Mouse (Mus musculus) neural tube, embryonic 12.5 days (tissue): ENCODE measurements around the gene Pus1. TPM values are rescaled to one million over a fixed set of nuclear protein-coding genes. Genes with fewer than 3 reads are reported as not detected.
A peak's percentile ranks its signal among the peaks of the same experiment; 100 is the strongest.

Experiments
- ATAC-seq: fragments of 200-750 bp; cut with Nextera tagmentation; 2 replicates; pipeline ENCODE4 v1.8.0; 2017; ENCODE audit warnings: low read depth, mild to moderate bottlenecking, moderate TSS enrichment, moderate library complexity; ENCODE audit not compliant: low FRiP score
- H3K27ac ChIP-seq: fragments of 300-500 bp; sonication (generic); 2 replicates; pipeline ENCODE4 v1.5.1; 2016
- H3K27me3 ChIP-seq: fragments of 300-500 bp; sonication (generic); replicated peaks from 2 replicates; pipeline ENCODE4 v1.6.1; 2016; ENCODE audit warnings: mild to moderate bottlenecking
- H3K36me3 ChIP-seq: fragments of 300-500 bp; sonication (generic); 2 replicates; pipeline ENCODE4 v1.6.1; 2016; ENCODE audit warnings: mild to moderate bottlenecking
- H3K4me1 ChIP-seq: fragments of 300-500 bp; sonication (generic); 2 replicates; pipeline ENCODE4 v1.6.1; 2016
- H3K4me2 ChIP-seq: fragments of 300-500 bp; sonication (generic); replicated peaks from 2 replicates; pipeline ENCODE4 v1.6.1; 2016; ENCODE audit warnings: mild to moderate bottlenecking
- H3K4me3 ChIP-seq: fragments of 300-500 bp; sonication (generic); 2 replicates; pipeline ENCODE4 v1.5.1; 2016
- H3K9ac ChIP-seq: fragments of 300-500 bp; sonication (generic); 2 replicates; pipeline ENCODE4 v1.6.1; 2016; ENCODE audit warnings: mild to moderate bottlenecking
- H3K9me3 ChIP-seq: fragments of 300-500 bp; sonication (generic); 2 replicates; pipeline ENCODE4 v1.6.1; 2016; ENCODE audit warnings: mild to moderate bottlenecking
- WGBS: fragments of 180-500 bp; shearing (Covaris S2); methylation state at CpG from one replicate; pipeline ENCODE4 v1.1.7; 2016; 5-methylcytosine and 5-hydroxymethylcytosine counted together
- polyA plus RNA-seq: library from polyadenylated mRNA; unstranded; fragments of >200 nt; fragmentation: Nextera tagmentation; extraction: Ambion mirVana; gene quantifications from 2 replicates; pipeline ENCODE4 v1.2.1, GENCODE M21; 2016

Pus1 gene
- polyA plus RNA-seq, 1 experiment from 2014 or later: 26.5 TPM

DNA sequence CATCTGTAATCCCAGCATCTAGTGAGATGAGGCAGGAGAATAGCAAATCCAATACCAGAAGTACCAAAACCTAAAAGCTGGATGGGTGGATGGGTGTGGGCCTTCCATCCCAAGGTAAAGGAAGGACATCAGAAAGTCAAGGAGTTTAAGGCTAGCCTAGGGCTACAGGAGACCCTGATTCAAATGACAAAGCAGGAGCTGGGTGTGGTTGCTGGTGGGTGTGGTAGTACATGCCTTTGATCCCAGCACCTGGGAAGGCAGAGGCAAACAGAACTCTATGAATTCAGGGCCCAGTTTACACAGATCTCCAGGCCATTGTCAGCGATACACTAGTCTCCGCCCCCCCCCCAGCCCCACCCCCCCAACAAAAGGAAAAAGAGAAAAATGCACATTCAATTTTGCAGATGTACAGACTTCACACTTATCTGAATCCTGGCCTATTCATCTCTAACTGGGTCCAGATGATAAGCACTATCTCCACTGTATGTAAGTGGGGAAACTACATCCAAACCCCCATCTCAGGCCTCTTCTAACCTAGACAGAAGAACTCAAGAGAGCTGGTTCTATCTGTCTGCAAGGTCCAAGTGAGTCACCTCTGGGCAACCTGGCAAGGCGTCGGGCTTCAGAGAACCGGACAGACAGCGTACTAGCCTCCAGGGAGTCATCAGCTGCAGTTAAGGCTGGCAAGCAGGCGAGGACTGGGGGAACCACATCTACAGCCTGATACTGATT is 23.7 kb upstream of the Pus1 start:
- Histone ChIP-seq H3K36me3 (peaks cover 40% of the 10 kb centered on the region), H3K9ac (no peak overlapping the region), H3K27ac (no peak overlapping the region), H3K9me3 (no peaks in the 10 kb centered on the region), H3K27me3 (no peaks in the 10 kb centered on the region), H3K4me2 (no peak overlapping the region), H3K4me1 (peaks cover 32% of the 10 kb centered on the region), H3K4me3 (no peak overlapping the region)
- ATAC-seq: no peak
- WGBS: 87% methylated on average over 7 of the region's 7 CpGs

DNA sequence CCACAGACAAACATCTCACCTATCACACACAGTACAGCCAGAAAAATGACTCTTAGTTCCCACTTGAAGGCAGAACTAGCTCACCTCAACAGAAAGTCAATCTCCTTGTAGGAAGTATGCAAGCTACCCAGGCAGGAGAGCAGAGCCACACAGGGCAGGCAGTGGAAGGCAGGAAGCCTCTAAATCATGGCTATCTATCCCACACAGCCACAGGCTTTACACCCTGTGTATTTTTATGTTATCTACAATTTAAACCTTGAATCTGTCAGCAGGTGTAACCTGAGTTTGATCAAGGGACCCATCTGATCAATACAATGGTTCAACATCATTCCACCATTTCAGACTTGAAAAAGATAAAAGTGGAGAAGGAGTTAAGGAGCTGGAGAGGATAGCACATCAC is 22.4 kb upstream of the Pus1 start:
- Histone ChIP-seq H3K9ac (no peak overlapping the region), H3K27me3 (no peaks in the 10 kb centered on the region), H3K4me2 (no peak overlapping the region), H3K36me3 (peaks cover 52% of the 10 kb centered on the region), H3K4me3 (no peak overlapping the region), H3K4me1 (peaks cover 18% of the 10 kb centered on the region), H3K27ac (no peak overlapping the region), H3K9me3 (no peaks in the 10 kb centered on the region)
- ATAC-seq: no peak

- 92% methylated on average over 4 of the region's 4 CpGs for WGBS
- no peaks in the 10 kb centered on the region for H3K27me3 ChIP-seq
- H3K4me1 ChIP-seq: peaks cover 12% of the 10 kb centered on the region
- no peak overlapping the region for H3K4me3 ChIP-seq
- no peak for ATAC-seq
- no peak overlapping the region for H3K9ac ChIP-seq
- H3K9me3 ChIP-seq: no peaks in the 10 kb centered on the region
- no peak overlapping the region for H3K27ac ChIP-seq
- no peak overlapping the region for H3K4me2 ChIP-seq
- peaks cover 55% of the 10 kb centered on the region for H3K36me3 ChIP-seq
Observed at GRCm38 (mm10) chr5:110802186-110802585, 21.7 kb upstream of the Pus1 start.

DNA sequence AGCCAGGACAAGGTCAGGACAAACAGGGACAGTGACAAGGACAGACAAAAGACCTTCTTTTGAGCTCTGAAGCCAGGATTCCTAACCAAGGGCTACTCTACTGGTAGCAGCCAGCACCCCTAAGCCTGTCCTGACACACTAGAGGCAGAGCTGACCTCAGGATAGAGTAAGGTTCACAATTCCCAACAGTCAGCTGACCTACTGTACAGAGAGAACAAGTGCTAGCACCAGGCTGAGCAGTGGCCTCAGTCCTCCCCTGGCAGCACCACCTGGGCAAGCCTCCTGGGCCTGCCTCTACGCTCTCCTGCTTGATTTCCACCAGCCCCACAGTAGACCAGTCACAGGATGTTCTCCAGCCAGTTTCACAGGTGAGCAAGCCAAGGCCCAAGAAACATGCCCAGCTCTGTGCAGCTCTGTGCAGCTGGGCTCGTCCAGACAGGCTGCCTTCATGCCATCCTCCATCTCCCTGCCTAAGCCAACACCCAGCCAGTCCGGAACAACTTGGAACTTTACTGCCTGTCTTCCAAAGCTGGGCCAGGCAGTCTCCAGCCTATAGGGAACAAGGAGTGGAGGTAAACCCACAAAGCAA is 20.7 kb upstream of the Pus1 start:
- Histone ChIP-seq H3K4me3 (no peak overlapping the region), H3K27ac (no peak overlapping the region), H3K9me3 (no peaks in the 10 kb centered on the region), H3K36me3 (peaks cover 65% of the 10 kb centered on the region), H3K9ac (no peak overlapping the region), H3K4me1 (peaks cover 1% of the 10 kb centered on the region; the same call in 1 of the 2 replicates), H3K4me2 (no peak overlapping the region), H3K27me3 (no peaks in the 10 kb centered on the region)
- ATAC-seq: no peak
- 76% methylated on average over 3 of the region's 3 CpGs for WGBS

DNA sequence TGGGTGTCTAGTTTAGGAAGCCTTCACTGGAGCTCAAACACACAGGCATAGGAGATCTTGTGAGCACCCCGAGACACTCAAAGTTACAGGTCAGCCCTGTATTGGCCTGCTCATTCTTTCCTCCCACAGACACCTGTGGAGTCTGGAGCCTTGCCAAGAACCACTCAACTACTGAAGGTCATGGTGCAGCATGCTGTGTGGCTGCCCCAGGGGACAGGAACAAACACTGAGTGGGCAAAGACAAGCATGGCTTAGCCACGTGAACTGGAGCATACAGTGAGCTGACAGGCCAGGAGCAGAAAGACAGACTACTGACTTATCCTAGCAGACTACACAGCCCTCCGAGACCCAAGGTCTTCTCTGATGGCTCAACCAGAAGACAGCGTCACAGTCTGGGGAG is 17.2 kb upstream of the Pus1 start:
- Histone ChIP-seq H3K27ac (no peak overlapping the region), H3K9me3 (no peaks in the 10 kb centered on the region), H3K4me1 (no peaks in the 10 kb centered on the region), H3K4me3 (no peak overlapping the region), H3K36me3 (peaks cover 92% of the 10 kb centered on the region), H3K27me3 (no peaks in the 10 kb centered on the region), H3K9ac (no peak overlapping the region), H3K4me2 (no peak overlapping the region)
- 80% methylated on average over 4 of the region's 4 CpGs for WGBS
- ATAC-seq: no peak

- Histone ChIP-seq H3K4me1 (no peaks in the 10 kb centered on the region), H3K36me3 (peaks cover 96% of the 10 kb centered on the region), H3K27ac (no peak overlapping the region), H3K4me3 (no peak overlapping the region), H3K9ac (no peak overlapping the region), H3K27me3 (no peaks in the 10 kb centered on the region), H3K4me2 (no peak overlapping the region), H3K9me3 (no peaks in the 10 kb centered on the region)
- 94% methylated on average over 7 of the region's 7 CpGs for WGBS
- ATAC-seq: no peak
Observed at GRCm38 (mm10) chr5:110794363-110794762, 13.9 kb upstream of the Pus1 start.

GRCm38 (mm10) chr5:110788684-110789083 is 8.2 kb upstream of the Pus1 start:
- peaks cover 89% of the 10 kb centered on the region for H3K36me3 ChIP-seq
- H3K9ac ChIP-seq: no peak overlapping the region
- no peak overlapping the region for H3K4me3 ChIP-seq
- no peaks in the 10 kb centered on the region for H3K4me1 ChIP-seq
- H3K9me3 ChIP-seq: no peaks in the 10 kb centered on the region
- no peaks in the 10 kb centered on the region for H3K27me3 ChIP-seq
- WGBS: 68% methylated on average over 5 of the region's 5 CpGs
- no peak overlapping the region for H3K4me2 ChIP-seq
- 0 out of 2 replicates have a peak, but pooled peaks have one; percentile 8 for ATAC-seq
- H3K27ac ChIP-seq: no peak overlapping the region

GRCm38 (mm10) chr5:110786081-110786835 is 5.8 kb upstream of the Pus1 start:
- Histone ChIP-seq H3K4me2 (no peak overlapping the region), H3K27ac (no peak overlapping the region), H3K36me3 (peaks cover 65% of the 10 kb centered on the region), H3K4me1 (no peaks in the 10 kb centered on the region), H3K9ac (0 out of 2 replicates have a peak overlapping the region, but pooled peaks have one; percentile 6), H3K4me3 (no peak overlapping the region), H3K9me3 (no peaks in the 10 kb centered on the region), H3K27me3 (no peaks in the 10 kb centered on the region)
- WGBS: 87% methylated on average over 11 of the region's 11 CpGs
- ATAC-seq: no peak

GRCm38 (mm10) chr5:110783150-110783549 is 2.7 kb upstream of the Pus1 start:
- Histone ChIP-seq H3K9ac (no peak overlapping the region), H3K9me3 (no peaks in the 10 kb centered on the region), H3K4me3 (no peak overlapping the region), H3K4me1 (peaks cover 11% of the 10 kb centered on the region), H3K27ac (no peak overlapping the region), H3K27me3 (no peaks in the 10 kb centered on the region), H3K4me2 (no peak overlapping the region), H3K36me3 (peaks cover 37% of the 10 kb centered on the region)
- ATAC-seq: no peak
- 75% methylated on average over 8 of the region's 8 CpGs for WGBS

DNA sequence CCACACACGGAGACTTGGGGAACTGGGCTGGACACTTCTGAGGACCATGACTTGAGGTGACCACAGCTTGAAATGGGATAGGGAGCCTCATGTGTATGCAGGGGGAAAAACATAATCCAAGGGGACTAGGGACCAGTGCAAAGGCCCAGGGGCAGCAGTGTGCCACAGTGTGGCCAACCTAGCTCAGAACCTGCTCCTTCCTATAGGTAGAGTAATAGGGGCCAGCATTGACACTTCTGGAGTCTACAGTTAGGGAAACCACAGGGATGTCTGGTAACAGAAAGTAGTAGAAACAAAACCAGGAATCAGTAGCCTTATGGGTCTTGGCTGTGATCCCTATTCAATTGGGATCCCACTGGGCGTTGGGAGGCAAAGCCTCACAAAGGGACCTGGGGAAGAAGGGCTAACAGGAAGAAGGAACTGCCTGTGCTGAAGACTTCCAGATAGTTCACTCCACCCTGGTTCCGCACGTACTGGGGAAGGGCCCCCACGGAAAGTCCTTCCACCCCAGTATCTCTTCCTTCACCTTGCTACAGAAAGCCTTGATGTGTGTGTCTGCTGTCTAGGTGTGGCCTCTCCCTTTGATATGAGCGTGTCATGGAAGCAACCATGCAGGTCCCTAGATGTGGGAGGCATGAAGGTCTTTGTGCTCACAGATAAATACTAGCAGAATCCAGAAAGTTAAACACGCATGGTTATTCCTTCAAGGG is 1.2 kb upstream of the Pus1 start:
- no peak for ATAC-seq
- Histone ChIP-seq H3K27me3 (no peaks in the 10 kb centered on the region), H3K27ac (no peak overlapping the region), H3K9ac (no peak overlapping the region), H3K4me3 (no peak overlapping the region), H3K4me1 (peaks cover 11% of the 10 kb centered on the region), H3K9me3 (no peaks in the 10 kb centered on the region), H3K4me2 (no peak overlapping the region), H3K36me3 (peaks cover 35% of the 10 kb centered on the region)
- 88% methylated on average over 7 of the region's 7 CpGs for WGBS

DNA sequence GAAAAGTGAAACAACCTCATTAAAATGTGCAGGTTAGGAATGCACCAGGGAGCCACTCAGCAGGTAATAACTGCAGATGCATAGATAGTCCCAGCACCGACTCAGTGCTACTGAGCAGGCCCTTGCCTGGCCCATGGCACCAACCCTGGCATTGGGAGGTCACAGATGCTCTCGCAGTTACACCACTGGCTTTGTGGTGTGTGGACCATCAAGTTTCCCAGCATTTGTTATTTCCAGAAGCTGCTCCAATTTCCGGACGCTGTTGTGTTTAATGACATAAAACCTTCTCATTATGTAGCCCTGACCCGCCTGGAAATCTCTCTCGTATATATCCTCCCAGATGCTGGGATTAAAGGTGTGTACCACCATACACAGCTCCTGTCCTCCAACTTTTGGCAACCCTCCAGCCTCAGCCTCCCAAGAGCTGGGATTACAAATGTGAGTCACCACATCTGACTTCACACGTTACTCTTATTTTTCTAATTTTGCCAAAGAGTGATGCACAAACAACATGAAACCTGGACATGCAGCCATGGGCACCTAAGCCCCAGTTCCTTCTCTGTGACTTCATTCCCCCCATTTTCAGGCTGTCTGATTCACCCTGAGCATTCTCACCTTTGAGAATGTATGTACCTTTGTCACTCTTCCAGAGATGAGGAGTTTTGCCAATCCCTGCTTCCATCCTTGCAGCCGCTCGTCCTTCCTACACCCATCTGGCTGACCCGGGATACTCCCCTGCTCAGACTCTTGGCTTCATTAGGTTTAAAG is 486 bp upstream of the Pus1 start:
- H3K27ac ChIP-seq: no peak overlapping the region
- H3K36me3 ChIP-seq: peaks cover 34% of the 10 kb centered on the region
- H3K4me2 ChIP-seq: peak overlapping the region; percentile 99
- H3K27me3 ChIP-seq: no peaks in the 10 kb centered on the region
- H3K4me1 ChIP-seq: peaks cover 11% of the 10 kb centered on the region
- peak overlapping the region; percentile 68 for H3K4me3 ChIP-seq
- peak overlapping the region; percentile 84 for H3K9ac ChIP-seq
- peak; percentile 72 for ATAC-seq
- WGBS: 64% methylated on average over 10 of the region's 10 CpGs
- H3K9me3 ChIP-seq: no peaks in the 10 kb centered on the region
